Mouse (Mus musculus) embryonic fibroblast, embryonic 13.5 days (primary cell): Measurements from ENCODE around the gene Abca17. TPM values are rescaled to one million over a fixed set of nuclear protein-coding genes. Genes with fewer than 3 reads are reported as not detected.

Experiments used
- H3K27ac ChIP-seq: 2 replicates; pipeline ENCODE4 v1.5.1; 2012; ENCODE audit warnings: low read length, control low read depth, inconsistent platforms; ENCODE audit not compliant: insufficient read depth
- H3K4me1 ChIP-seq: 2 replicates; pipeline ENCODE4 v1.6.1; 2011; ENCODE audit warnings: low read length; ENCODE audit not compliant: control insufficient read depth, insufficient read depth
- H3K4me3 ChIP-seq: 2 replicates; pipeline ENCODE4 v1.5.1; 2011; ENCODE audit warnings: mild to moderate bottlenecking, control low read depth, low read length; ENCODE audit not compliant: insufficient read depth
- CTCF ChIP-seq: IDR thresholded peaks from 2 replicates; pipeline ENCODE4 v1.5.1; 2011; ENCODE audit warnings: mild to moderate bottlenecking, control low read depth, low read length, moderate library complexity, borderline replicate concordance; ENCODE audit not compliant: insufficient read depth
- POLR2A ChIP-seq: IDR thresholded peaks from 2 replicates; pipeline ENCODE4 v1.6.1; 2011; ENCODE audit warnings: low read depth, mild to moderate bottlenecking, control low read depth, low read length, moderate library complexity
- polyA plus RNA-seq: library from polyadenylated mRNA; stranded (reverse); fragments of >200 nt; gene quantifications from 2 replicates; pipeline ENCODE4 v1.2.4, GENCODE M21; 2011; ENCODE audit warnings: low read depth; ENCODE audit not compliant: missing spikeins, insufficient read length

Gene Abca17
- polyA plus RNA-seq, 1 experiment: not detected

- TF ChIP-seq CTCF (no peak), POLR2A (no peak)
- no peak overlapping the region for H3K4me3 ChIP-seq
- peaks cover 3% of the 10 kb centered on the region; the same call in 1 of the 2 replicates for H3K4me1 ChIP-seq
- H3K27ac ChIP-seq: no peak overlapping the region
Observed at GRCm38 (mm10) chr17:24223513-24223912, 127.4 kb downstream of the Abca17 start.

- Histone ChIP-seq H3K4me1 (peaks cover 3% of the 10 kb centered on the region; the same call in 1 of the 2 replicates), H3K27ac (no peak overlapping the region), H3K4me3 (no peak overlapping the region)
- TF ChIP-seq POLR2A (no peak), CTCF (no peak)
Observed at GRCm38 (mm10) chr17:24222653-24223052, 128.2 kb downstream of the Abca17 start.

- Histone ChIP-seq H3K4me1 (peaks cover 3% of the 10 kb centered on the region; the same call in 1 of the 2 replicates), H3K4me3 (peak within 1 kb of the TSS; percentile 85), H3K27ac (peak within 1 kb of the TSS; percentile 61)
- TF ChIP-seq CTCF: no peak
- TF ChIP-seq POLR2A: peak; percentile 59
Observed at GRCm38 (mm10) chr17:24220435-24221411, 130.1 kb downstream of the Abca17 start, which contains the start of gene Tedc2. Tedc2 (minus strand) TSS chr17:24220851.

- Histone ChIP-seq H3K4me1 (peaks cover 3% of the 10 kb centered on the region; the same call in 1 of the 2 replicates), H3K27ac (no peak overlapping the region)
Observed at GRCm38 (mm10) chr17:24216836-24217235, 134.0 kb downstream of the Abca17 start.

More at GRCm38 (mm10) chr17:24216836-24217235, 134.0 kb downstream of the Abca17 start:
- TF ChIP-seq POLR2A (no peak), CTCF (no peak)
- H3K4me3 ChIP-seq: no peak overlapping the region

Other genes starting within 250 kb of the Abca17 start
- 42.6 and 48.9 TPM in 2 replicates for gene Pdpk1, start 200.1 kb downstream of the Abca17 start, polyA plus RNA-seq
- 26.6 and 31.7 TPM in 2 replicates for gene Amdhd2, start 187.3 kb downstream of the Abca17 start, polyA plus RNA-seq
- 382 and 460 TPM in 2 replicates for gene Atp6v0c, start 181.4 kb downstream of the Abca17 start, polyA plus RNA-seq
- 10.9 and 14.0 TPM in 2 replicates for gene Tbc1d24, start 145.5 kb downstream of the Abca17 start, polyA plus RNA-seq
- gene Ntn3, start 141.5 kb downstream of the Abca17 start, polyA plus RNA-seq: 2.9 and 4.1 TPM in 2 replicates
- gene Tedc2, start 130.2 kb downstream of the Abca17 start, polyA plus RNA-seq: 7.9 and 9.2 TPM in 2 replicates
- gene Ccnf, start 99.6 kb downstream of the Abca17 start, polyA plus RNA-seq: 23.5 and 24.2 TPM in 2 replicates
- gene Abca3, start 882 bp upstream of the Abca17 start, polyA plus RNA-seq: 15.6 and 17.8 TPM in 2 replicates
- gene Rnps1, start 63.5 kb upstream of the Abca17 start, polyA plus RNA-seq: 123 and 134 TPM in 2 replicates
- gene Eci1, start 75.6 kb upstream of the Abca17 start, polyA plus RNA-seq: 26.1 and 31.4 TPM in 2 replicates
- gene Dnase1l2, start 92.0 kb upstream of the Abca17 start, polyA plus RNA-seq: 2.5 and 2.8 TPM in 2 replicates
- 11.9 and 14.8 TPM in 2 replicates for gene E4f1, start 119.2 kb upstream of the Abca17 start, polyA plus RNA-seq
- gene Pgp, start 119.3 kb upstream of the Abca17 start, polyA plus RNA-seq: 21.1 and 21.5 TPM in 2 replicates
- 0.50 TPM in 1 of 2 replicates, not detected in the other for gene Bricd5, start 122.8 kb upstream of the Abca17 start, polyA plus RNA-seq
- gene Mlst8, start 128.0 kb upstream of the Abca17 start, polyA plus RNA-seq: 20.9 and 23.3 TPM in 2 replicates
- gene Caskin1, start 137.5 kb upstream of the Abca17 start, polyA plus RNA-seq: not detected in 2 replicates
- gene Traf7, start 176.9 kb upstream of the Abca17 start, polyA plus RNA-seq: 161 and 163 TPM in 2 replicates
- gene Rab26, start 183.1 kb upstream of the Abca17 start, polyA plus RNA-seq: 1.4 and 1.6 TPM in 2 replicates
- gene Pkd1, start 198.8 kb upstream of the Abca17 start, polyA plus RNA-seq: 63.1 and 66.7 TPM in 2 replicates